Mouse (Mus musculus): ENCODE data around the gene Neurl2. TPM values are rescaled to one million over a fixed set of nuclear protein-coding genes. Genes with fewer than 3 reads are reported as not detected.

Gene Neurl2
- polyA plus RNA-seq, 1 experiment from 2014 or later: 6.7 TPM

- H3K27me3 ChIP-seq: no peaks in the 10 kb centered on the region
- peaks cover 8% of the 10 kb centered on the region for H3K4me1 ChIP-seq
- ATAC-seq (ENCODE audit: low FRiP score, low read depth): no peak
- 0 out of 2 replicates have a peak overlapping the region, but pooled peaks have one; percentile 14 for H3K9ac ChIP-seq
- WGBS: 85% methylated on average over 16 of the region's 16 CpGs
- peaks cover 46% of the 10 kb centered on the region for H3K36me3 ChIP-seq
- H3K9me3 ChIP-seq: no peaks in the 10 kb centered on the region
- no peak overlapping the region for H3K27ac ChIP-seq
- no peak overlapping the region for H3K4me3 ChIP-seq
- no peak overlapping the region for H3K4me2 ChIP-seq (replicated peaks)
Measured at GRCm38 (mm10) chr2:164827146-164827850, 6.0 kb downstream of the Neurl2 start.

- peaks cover 56% of the 10 kb centered on the region for H3K36me3 ChIP-seq
- no peak overlapping the region for H3K27ac ChIP-seq
- peaks cover 10% of the 10 kb centered on the region for H3K4me1 ChIP-seq
- WGBS: 95% methylated on average over 17 of the region's 17 CpGs
- no peak overlapping the region for H3K4me3 ChIP-seq
- no peaks in the 10 kb centered on the region for H3K27me3 ChIP-seq
- H3K4me2 ChIP-seq (replicated peaks): no peak overlapping the region
- H3K9me3 ChIP-seq: no peaks in the 10 kb centered on the region
- H3K9ac ChIP-seq: no peak overlapping the region; the same call in 1 of the 2 replicates
- ATAC-seq (ENCODE audit: low FRiP score, low read depth): no peak
Measured at GRCm38 (mm10) chr2:164825521-164825920, 7.7 kb downstream of the Neurl2 start.

- H3K36me3 ChIP-seq: peaks cover 61% of the 10 kb centered on the region
- H3K4me2 ChIP-seq (replicated peaks): peak overlapping the region; percentile 74
- no peaks in the 10 kb centered on the region for H3K27me3 ChIP-seq
- H3K27ac ChIP-seq: no peak overlapping the region
- no peak for ATAC-seq (ENCODE audit: low FRiP score, low read depth)
- H3K4me3 ChIP-seq: peak overlapping the region; percentile 71; the same call in 1 of the 2 replicates
- H3K9ac ChIP-seq: no peak overlapping the region
- WGBS: 92% methylated on average over 4 of the region's 4 CpGs
- H3K4me1 ChIP-seq: peaks cover 10% of the 10 kb centered on the region
- no peaks in the 10 kb centered on the region for H3K9me3 ChIP-seq
Measured at GRCm38 (mm10) chr2:164823969-164824368, 9.3 kb downstream of the Neurl2 start.

DNA sequence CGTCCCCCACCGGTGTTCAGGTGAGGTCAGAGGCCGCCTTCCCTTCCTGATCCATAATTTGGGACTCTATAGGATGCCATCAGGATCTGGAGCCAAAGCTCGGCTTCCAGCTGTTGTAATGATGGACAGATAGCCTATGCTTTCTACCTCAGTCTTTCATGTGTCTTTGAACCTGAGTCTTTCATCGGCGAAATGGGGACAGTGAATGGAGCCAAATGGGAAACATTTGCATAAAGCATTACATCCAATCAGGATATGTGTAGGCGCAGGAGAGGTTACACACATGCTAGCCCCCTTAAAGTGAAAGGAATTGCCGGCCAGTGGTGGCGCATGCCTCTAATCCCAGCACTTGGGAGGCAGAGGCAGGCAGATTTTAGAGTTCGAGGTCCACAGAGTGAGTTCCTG lies 10.1 kb downstream of the Neurl2 start:
- peak; percentile 21; the same call in 1 of the 2 replicates for ATAC-seq (ENCODE audit: low FRiP score, low read depth)
- peak overlapping the region; percentile 67; the same call in 1 of the 2 replicates for H3K27ac ChIP-seq
- H3K9me3 ChIP-seq: no peaks in the 10 kb centered on the region
- H3K9ac ChIP-seq: peak overlapping the region; percentile 76
- H3K4me3 ChIP-seq: peak overlapping the region; percentile 71
- 3% methylated on average over 10 of the region's 10 CpGs for WGBS
- peaks cover 53% of the 10 kb centered on the region for H3K36me3 ChIP-seq
- H3K27me3 ChIP-seq: no peaks in the 10 kb centered on the region
- H3K4me2 ChIP-seq (replicated peaks): peak overlapping the region; percentile 74
- peaks cover 10% of the 10 kb centered on the region for H3K4me1 ChIP-seq

DNA sequence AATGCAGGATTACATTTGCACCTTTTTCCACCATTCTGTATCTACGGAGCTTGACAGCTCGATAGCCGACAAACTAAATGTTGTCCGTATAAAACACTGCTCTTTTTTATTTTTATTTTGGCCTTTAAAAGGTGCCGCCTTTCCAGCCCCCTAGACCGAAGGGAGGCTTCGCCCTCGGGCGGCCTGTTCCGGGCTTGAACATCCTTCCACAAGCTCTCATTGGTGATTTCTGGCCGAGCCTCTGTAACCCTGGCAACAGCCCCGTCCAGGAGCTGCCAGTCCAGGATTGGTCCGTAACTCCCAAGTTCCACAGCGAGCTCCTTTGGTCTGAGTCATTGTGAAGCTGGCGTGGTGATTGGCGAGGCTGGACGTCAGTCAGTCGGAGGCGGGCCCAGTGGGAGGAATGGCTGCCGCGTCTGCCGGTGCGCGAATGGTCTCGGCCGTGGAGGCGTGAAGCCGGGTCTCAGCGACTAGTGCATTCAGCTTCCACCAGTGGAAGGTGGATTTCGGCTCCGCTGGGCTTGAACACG lies 10.6 kb downstream of the Neurl2 start, which contains the start of gene Zswim1:
TSS of gene Zswim1 (plus strand) at position 51 of the 530 bp plus-strand sequence.
- Histone ChIP-seq H3K4me3 (peak within 1 kb of the TSS; percentile 71), H3K27me3 (no peaks in the 10 kb centered on the region), H3K36me3 (peaks cover 48% of the 10 kb centered on the region), H3K4me1 (peaks cover 10% of the 10 kb centered on the region), H3K9ac (peak within 1 kb of the TSS; percentile 76), H3K4me2 (replicated peaks) (peak within 1 kb of the TSS; percentile 74), H3K27ac (peak within 1 kb of the TSS; percentile 67; the same call in 1 of the 2 replicates), H3K9me3 (no peaks in the 10 kb centered on the region)
- ATAC-seq (ENCODE audit: low FRiP score, low read depth): peak; percentile 99
- WGBS: 2% methylated on average over 32 of the region's 32 CpGs

DNA sequence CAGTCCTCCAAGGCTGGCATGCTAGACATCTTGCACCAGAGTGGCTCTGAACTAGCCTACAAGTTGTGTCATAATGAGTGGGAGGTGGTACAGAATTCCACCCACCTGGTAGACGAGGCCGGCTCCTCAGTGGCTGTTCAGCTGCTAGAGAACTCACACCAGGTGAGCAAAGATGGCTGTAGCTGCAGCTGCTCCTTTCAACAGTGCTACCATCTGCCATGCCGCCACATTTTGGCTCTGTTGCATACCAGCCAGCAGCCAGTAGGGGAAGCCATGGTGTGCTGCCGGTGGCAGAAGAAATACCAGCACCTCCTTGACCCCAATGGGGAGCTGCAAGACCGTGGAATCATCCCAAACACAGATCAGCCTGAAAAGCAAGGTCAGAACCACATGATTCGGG lies 12.2 kb downstream of the Neurl2 start:
- no peaks in the 10 kb centered on the region for H3K27me3 ChIP-seq
- WGBS: 80% methylated on average over 6 of the region's 6 CpGs
- peaks cover 32% of the 10 kb centered on the region for H3K36me3 ChIP-seq
- H3K4me3 ChIP-seq: no peak overlapping the region
- no peaks in the 10 kb centered on the region for H3K9me3 ChIP-seq
- no peak for ATAC-seq (ENCODE audit: low FRiP score, low read depth)
- H3K27ac ChIP-seq: no peak overlapping the region
- H3K4me2 ChIP-seq (replicated peaks): no peak overlapping the region
- H3K9ac ChIP-seq: no peak overlapping the region
- H3K4me1 ChIP-seq: peaks cover 10% of the 10 kb centered on the region

- WGBS: 76% methylated on average over 5 of the region's 5 CpGs
- ATAC-seq (ENCODE audit: low FRiP score, low read depth): no peak
Measured at GRCm38 (mm10) chr2:164817703-164818102, 15.6 kb downstream of the Neurl2 start.

DNA sequence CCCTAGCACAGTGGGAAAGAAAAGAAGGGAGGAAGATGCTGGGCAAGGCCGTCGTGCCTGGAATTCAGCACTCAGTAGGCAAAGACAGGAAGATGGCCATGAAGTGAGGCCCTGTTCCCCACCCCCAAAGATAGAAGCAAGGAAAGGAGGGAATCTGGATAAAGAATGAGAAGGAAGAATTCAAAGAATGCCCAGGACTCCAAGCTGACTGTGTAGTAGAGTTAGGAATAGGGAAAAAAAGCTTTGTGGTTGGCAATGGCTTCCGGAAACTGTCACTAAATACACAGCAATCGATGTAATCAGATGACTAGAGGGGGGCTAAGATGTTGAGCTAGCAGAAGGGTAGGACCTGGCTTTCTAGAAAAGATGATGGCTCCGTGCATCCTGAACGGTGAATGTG lies 16.1 kb downstream of the Neurl2 start:
- ATAC-seq (ENCODE audit: low FRiP score, low read depth): no peak
- no peaks in the 10 kb centered on the region for H3K27me3 ChIP-seq
- no peak overlapping the region for H3K9ac ChIP-seq
- H3K4me1 ChIP-seq: peaks cover 1% of the 10 kb centered on the region; the same call in 1 of the 2 replicates
- no peak overlapping the region for H3K4me3 ChIP-seq
- H3K4me2 ChIP-seq (replicated peaks): no peak overlapping the region
- peaks cover 17% of the 10 kb centered on the region for H3K36me3 ChIP-seq
- 90% methylated on average over 6 of the region's 6 CpGs for WGBS
- H3K9me3 ChIP-seq: no peaks in the 10 kb centered on the region
- H3K27ac ChIP-seq: no peak overlapping the region

More at GRCm38 (mm10) chr2:164817703-164818102, 15.6 kb downstream of the Neurl2 start:
- Histone ChIP-seq H3K27me3 (no peaks in the 10 kb centered on the region), H3K4me1 (peaks cover 4% of the 10 kb centered on the region; the same call in 1 of the 2 replicates), H3K36me3 (peaks cover 17% of the 10 kb centered on the region), H3K4me2 (replicated peaks) (no peak overlapping the region), H3K9ac (no peak overlapping the region), H3K9me3 (no peaks in the 10 kb centered on the region), H3K4me3 (no peak overlapping the region), H3K27ac (no peak overlapping the region)

DNA sequence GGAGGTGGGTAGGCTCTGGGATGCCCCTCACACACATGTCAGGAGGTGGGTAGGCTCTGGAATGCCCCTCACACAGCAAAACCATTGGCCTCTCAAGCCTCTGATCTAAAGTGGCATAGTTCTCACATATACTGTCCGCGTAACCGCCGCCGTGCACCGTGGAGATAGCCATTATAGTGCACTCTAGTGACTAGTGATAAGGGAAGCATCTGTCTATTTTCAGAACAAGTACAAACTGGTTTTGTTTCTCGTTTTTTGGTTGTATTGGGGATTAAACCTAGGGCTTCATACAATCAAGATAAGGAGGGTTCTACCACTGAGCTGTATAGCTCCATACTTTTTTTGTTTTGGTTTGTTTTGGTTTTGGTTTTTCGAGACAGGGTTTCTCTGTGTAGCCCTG lies 17.4 kb downstream of the Neurl2 start:
- Histone ChIP-seq H3K4me2 (replicated peaks) (no peak overlapping the region), H3K4me1 (no peaks in the 10 kb centered on the region), H3K36me3 (peaks cover 9% of the 10 kb centered on the region), H3K27ac (no peak overlapping the region), H3K9me3 (no peaks in the 10 kb centered on the region), H3K27me3 (no peaks in the 10 kb centered on the region), H3K9ac (no peak overlapping the region), H3K4me3 (no peak overlapping the region)
- 93% methylated on average over 8 of the region's 8 CpGs for WGBS
- no peak for ATAC-seq (ENCODE audit: low FRiP score, low read depth)

DNA sequence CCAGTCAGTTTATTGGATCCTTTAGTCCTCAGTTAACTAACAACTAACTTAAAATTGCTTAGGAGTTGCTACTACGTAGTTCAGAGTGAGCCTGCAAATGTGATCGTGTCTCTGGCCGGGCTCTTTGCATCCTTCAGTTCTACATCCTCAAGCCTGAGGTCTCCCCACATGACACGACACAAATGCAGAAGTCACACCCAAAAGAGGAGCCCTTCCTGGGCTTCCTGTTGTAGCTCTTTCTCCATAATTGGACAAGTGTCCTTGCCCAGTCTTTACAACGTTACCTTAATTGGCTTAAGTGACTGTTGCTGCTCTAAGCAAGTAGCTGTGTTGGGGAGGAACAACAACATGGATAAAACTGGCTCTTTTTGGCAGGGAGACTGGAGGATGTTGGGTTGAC lies 17.9 kb downstream of the Neurl2 start:
- no peaks in the 10 kb centered on the region for H3K9me3 ChIP-seq
- WGBS: 77% methylated on average over 5 of the region's 5 CpGs
- no peaks in the 10 kb centered on the region for H3K27me3 ChIP-seq
- no peak overlapping the region for H3K4me2 ChIP-seq (replicated peaks)
- H3K36me3 ChIP-seq: peaks cover 5% of the 10 kb centered on the region; the same call in 1 of the 2 replicates
- H3K4me3 ChIP-seq: no peak overlapping the region
- no peak overlapping the region for H3K27ac ChIP-seq
- no peak for ATAC-seq (ENCODE audit: low FRiP score, low read depth)
- no peaks in the 10 kb centered on the region for H3K4me1 ChIP-seq
- no peak overlapping the region for H3K9ac ChIP-seq

DNA sequence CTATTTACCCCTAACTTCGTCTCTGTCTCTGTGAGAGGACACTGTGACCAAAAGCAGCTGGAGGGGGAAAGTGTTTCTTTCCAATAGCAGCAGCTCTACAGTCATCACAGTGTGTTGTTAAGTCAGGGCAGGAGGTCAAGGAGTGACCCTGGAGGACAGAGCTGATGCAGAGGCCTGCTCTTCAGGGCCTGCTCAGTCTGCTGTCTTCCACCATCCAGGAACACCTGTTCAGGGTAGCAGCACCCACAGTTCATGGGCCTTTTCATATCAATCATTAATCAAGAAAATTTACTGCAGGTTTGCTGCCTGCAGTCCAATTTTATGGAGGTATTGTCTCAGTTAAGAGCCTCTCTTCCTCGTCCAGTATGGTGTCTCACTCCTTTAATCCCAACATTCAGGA lies 19.7 kb downstream of the Neurl2 start:
- no peak for ATAC-seq (ENCODE audit: low FRiP score, low read depth)
- H3K9me3 ChIP-seq: no peaks in the 10 kb centered on the region
- peaks cover 8% of the 10 kb centered on the region for H3K36me3 ChIP-seq
- no peaks in the 10 kb centered on the region for H3K27me3 ChIP-seq
- no peak overlapping the region for H3K4me3 ChIP-seq
- no peak overlapping the region for H3K4me2 ChIP-seq (replicated peaks)
- no peak overlapping the region for H3K9ac ChIP-seq
- no peak overlapping the region for H3K27ac ChIP-seq
- H3K4me1 ChIP-seq: no peaks in the 10 kb centered on the region
- WGBS: 53% methylated on average over 2 of the region's 2 CpGs

GRCm38 (mm10) chr2:164806614-164807013 lies 26.6 kb downstream of the Neurl2 start:
- no peak for ATAC-seq (ENCODE audit: low FRiP score, low read depth)
- Histone ChIP-seq H3K4me2 (replicated peaks) (peak overlapping the region; percentile 84; the same call in 1 of the 2 replicates), H3K9me3 (no peaks in the 10 kb centered on the region), H3K4me1 (peaks cover 12% of the 10 kb centered on the region), H3K36me3 (peaks cover 20% of the 10 kb centered on the region), H3K4me3 (no peak overlapping the region), H3K27me3 (no peaks in the 10 kb centered on the region), H3K9ac (no peak overlapping the region), H3K27ac (no peak overlapping the region)
- 80% methylated on average over 7 of the region's 7 CpGs for whole genome bisulfite sequencing

Measured in limb, embryonic 13.5 days (tissue).